Mouse (Mus musculus): ENCODE data around the gene Mlf2.

DNA sequence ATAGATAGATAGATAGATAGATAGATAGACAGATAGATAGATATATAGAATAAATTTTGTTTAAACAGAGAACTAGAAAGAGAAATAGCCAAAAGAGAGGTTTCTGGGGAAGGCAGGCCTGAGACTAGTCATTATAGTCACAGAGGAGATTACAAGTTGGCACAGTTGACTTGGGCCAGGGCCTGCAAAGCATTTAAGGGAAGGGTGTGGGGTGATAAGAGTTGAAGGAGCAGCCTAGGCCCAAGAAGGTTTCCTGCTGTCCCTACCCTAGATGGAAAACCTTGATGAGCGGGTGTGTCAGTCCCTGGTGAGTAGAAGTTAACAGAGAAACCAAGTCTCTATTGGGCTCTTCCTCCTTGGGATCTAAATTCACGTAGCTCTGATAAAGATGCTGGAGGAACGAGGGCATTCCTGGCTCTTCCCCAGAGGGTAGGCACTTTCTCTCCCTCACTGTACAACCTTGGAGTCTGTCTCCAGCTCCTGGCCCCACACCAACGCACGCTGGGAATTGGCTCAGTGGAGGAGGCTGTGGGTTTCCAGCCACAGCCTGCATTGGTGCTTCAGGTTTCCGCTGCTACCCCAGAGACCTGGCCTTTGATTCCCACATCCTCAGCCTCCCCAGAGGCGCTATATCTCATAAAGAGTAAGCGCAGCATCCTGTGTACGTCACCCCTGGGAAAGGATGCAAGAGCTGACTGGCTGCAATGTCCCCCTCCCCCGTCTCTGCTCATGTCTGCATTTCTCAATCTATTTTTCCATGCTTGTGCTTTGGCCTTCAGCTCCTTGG lies 46.3 kb upstream of the Mlf2 start:
- TF ChIP-seq EP300 (IDR thresholded peaks at IDR 0.05; ENCODE audit: low read depth) (no peak), CTCF (IDR thresholded peaks at IDR 0.05; ENCODE audit: low read depth) (no peak)
